Mouse (Mus musculus) midbrain, postnatal 0 days (tissue): ENCODE data around the gene Alpk1. TPM values are rescaled to one million over a fixed set of nuclear protein-coding genes. Genes with fewer than 3 reads are reported as not detected.
A peak's percentile ranks its signal among the peaks of the same experiment; 100 is the strongest.

Experiments
- ATAC-seq: fragments of 200-750 bp; cut with Nextera tagmentation; 2 replicates; pipeline ENCODE4 v1.8.0; 2017; ENCODE audit warnings: moderate number of reproducible peaks, mild to moderate bottlenecking, moderate TSS enrichment, moderate library complexity; ENCODE audit not compliant: low FRiP score
- DNase-seq: peaks from one replicate; pipeline ENCODE4 v3.0.0-alpha.2; 2015; ENCODE audit warnings: low spot score
- H3K27ac ChIP-seq: fragments of 300-500 bp; sonication (generic); 2 replicates; pipeline ENCODE4 v1.5.1; 2014; ENCODE audit warnings: low read depth, mild to moderate bottlenecking, low read length, mixed read lengths
- H3K27me3 ChIP-seq: fragments of 300-500 bp; sonication (generic); 2 replicates; pipeline ENCODE4 v1.6.1; 2014; ENCODE audit warnings: low read length, control low read depth, mixed read lengths; ENCODE audit not compliant: insufficient read depth
- H3K36me3 ChIP-seq: fragments of 300-500 bp; sonication (generic); 2 replicates; pipeline ENCODE4 v1.6.1; 2014; ENCODE audit warnings: low read length, control low read depth, mixed read lengths; ENCODE audit not compliant: insufficient read depth
- H3K4me1 ChIP-seq: fragments of 300-500 bp; sonication (generic); 2 replicates; pipeline ENCODE4 v1.6.1; 2014; ENCODE audit warnings: mild to moderate bottlenecking, control low read depth, antibody characterized with exemption, low read length, mixed read lengths; ENCODE audit not compliant: insufficient read depth
- H3K4me2 ChIP-seq: fragments of 300-500 bp; sonication (generic); 2 replicates; pipeline ENCODE4 v1.6.1; 2014; ENCODE audit warnings: low read depth, mild to moderate bottlenecking, low read length, mixed read lengths; ENCODE audit not compliant: poor library complexity, severe bottlenecking
- H3K4me3 ChIP-seq: fragments of 300-500 bp; sonication (generic); 2 replicates; pipeline ENCODE4 v1.5.1; 2014; ENCODE audit warnings: low read depth, mild to moderate bottlenecking, low read length, moderate library complexity
- H3K9ac ChIP-seq: fragments of 300-500 bp; sonication (generic); replicated peaks from 2 replicates; pipeline ENCODE4 v1.6.1; 2014; ENCODE audit warnings: mild to moderate bottlenecking, low read length, moderate library complexity, mixed read lengths; ENCODE audit not compliant: poor library complexity, severe bottlenecking
- H3K9me3 ChIP-seq: fragments of 300-500 bp; sonication (generic); 2 replicates; pipeline ENCODE4 v1.6.1; 2016; ENCODE audit warnings: low read length, control low read depth
- CTCF ChIP-seq: IDR thresholded peaks from 2 replicates; pipeline ENCODE4 v1.5.1; 2016; ENCODE audit warnings: antibody characterized with exemption, mild to moderate bottlenecking
- WGBS: fragments of 180-500 bp; shearing (Covaris S2); extraction: QIAGEN DNeasy Blood & Tissue Kit; methylation state at CpG from one replicate; pipeline ENCODE4 v1.1.7; 2014; 5-methylcytosine and 5-hydroxymethylcytosine counted together
- polyA plus RNA-seq: library from polyadenylated mRNA; unstranded; fragments of >200 nt; fragmentation: Nextera tagmentation; extraction: Ambion mirVana; gene quantifications from 2 replicates; pipeline ENCODE4 v1.2.1, GENCODE M21; 2015
- total RNA-seq: library from RNA; depleted of rRNA; stranded (reverse); fragments of >200 nt; gene quantifications from 2 replicates; pipeline ENCODE4 v1.2.3, GENCODE M21; 2014

Gene Alpk1
- total and polyA plus RNA-seq, 2 experiments from 2014 or later = 0.25 to 0.60 TPM

DNA sequence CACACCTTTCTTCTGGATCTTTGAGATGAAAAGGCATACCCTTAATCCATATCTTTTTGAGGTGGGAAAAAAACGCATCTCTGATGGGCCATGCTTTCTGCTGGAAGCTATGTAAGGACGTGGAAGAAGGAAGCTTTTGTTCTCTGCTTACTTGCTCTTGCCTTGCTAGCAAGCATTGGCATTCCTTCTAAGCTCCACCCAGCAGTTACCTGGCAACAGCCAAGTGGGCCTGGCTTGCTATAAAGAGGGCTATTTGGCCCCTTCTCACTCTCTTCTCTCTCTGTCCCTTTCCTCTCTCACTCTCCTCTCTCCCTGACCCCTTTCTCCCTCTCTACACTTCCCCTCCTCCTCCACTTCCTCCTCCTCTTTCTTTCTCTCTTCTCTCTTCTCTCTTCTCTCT lies 63.6 kb downstream of the Alpk1 start:
- Histone ChIP-seq H3K4me1 (no peaks in the 10 kb centered on the region), H3K4me2 (no peak overlapping the region), H3K27me3 (no peaks in the 10 kb centered on the region), H3K9ac (no peak overlapping the region), H3K4me3 (no peak overlapping the region), H3K36me3 (no peaks in the 10 kb centered on the region), H3K27ac (no peak overlapping the region), H3K9me3 (no peaks in the 10 kb centered on the region)
- no peak for TF ChIP-seq CTCF
- DNase-seq (no peak), ATAC-seq (no peak)
- 22% methylated on average over 2 of the region's 2 CpGs for WGBS

DNA sequence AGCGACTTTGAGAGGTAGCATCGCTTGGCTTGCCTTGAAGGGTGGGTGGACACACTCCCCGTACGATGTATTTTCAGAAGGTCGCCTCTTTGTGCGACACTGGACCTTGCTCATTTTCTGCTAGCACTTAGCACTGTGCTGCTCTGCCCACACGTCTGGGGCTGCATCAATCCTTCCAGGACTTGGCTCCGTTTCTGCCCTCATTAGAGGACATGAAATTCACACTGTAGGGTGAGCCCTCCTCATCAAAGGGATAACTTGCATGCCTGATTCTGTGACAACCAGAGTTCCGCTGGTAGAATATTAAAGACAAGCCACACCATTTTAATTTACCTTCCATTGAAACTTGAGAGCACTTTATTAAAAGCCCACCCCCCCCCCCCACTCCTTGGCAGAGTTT lies 67.2 kb downstream of the Alpk1 start:
- Histone ChIP-seq H3K27me3 (no peaks in the 10 kb centered on the region), H3K36me3 (no peaks in the 10 kb centered on the region), H3K27ac (no peak overlapping the region), H3K4me1 (no peaks in the 10 kb centered on the region), H3K4me2 (no peak overlapping the region), H3K9ac (no peak overlapping the region), H3K4me3 (no peak overlapping the region), H3K9me3 (no peaks in the 10 kb centered on the region)
- 57% methylated on average over 9 of the region's 9 CpGs for WGBS
- DNase-seq = no peak
- ATAC-seq = no peak
- TF ChIP-seq CTCF = no peak

DNA sequence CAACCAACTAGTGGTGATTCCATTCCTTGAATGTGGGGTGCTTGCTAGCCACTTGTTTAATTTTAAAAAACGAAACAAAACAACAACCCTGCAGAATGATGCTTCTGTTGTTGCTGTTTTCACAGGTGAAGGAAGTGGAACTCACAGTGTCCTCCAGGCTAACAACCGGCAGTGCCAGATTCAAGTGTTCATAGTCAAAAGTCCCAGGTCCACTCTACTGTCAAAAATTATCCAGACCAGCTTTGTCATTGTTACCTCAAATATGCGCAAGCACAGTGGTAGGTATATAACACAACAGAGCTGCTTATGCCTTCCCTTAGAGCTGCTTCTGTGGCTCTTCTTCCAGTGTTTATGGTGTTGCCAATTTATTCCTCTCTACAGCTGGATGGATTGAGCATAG lies 68.8 kb downstream of the Alpk1 start:
- H3K27ac ChIP-seq = no peak overlapping the region
- no peak for TF ChIP-seq CTCF
- no peaks in the 10 kb centered on the region for H3K36me3 ChIP-seq
- no peaks in the 10 kb centered on the region for H3K4me1 ChIP-seq
- H3K27me3 ChIP-seq = no peaks in the 10 kb centered on the region
- DNase-seq (no peak), ATAC-seq (no peak)
- no peak overlapping the region for H3K9ac ChIP-seq
- H3K4me3 ChIP-seq = no peak overlapping the region
- H3K9me3 ChIP-seq = no peaks in the 10 kb centered on the region
- H3K4me2 ChIP-seq = no peak overlapping the region
- WGBS = 84% methylated on average over 3 of the region's 3 CpGs

DNA sequence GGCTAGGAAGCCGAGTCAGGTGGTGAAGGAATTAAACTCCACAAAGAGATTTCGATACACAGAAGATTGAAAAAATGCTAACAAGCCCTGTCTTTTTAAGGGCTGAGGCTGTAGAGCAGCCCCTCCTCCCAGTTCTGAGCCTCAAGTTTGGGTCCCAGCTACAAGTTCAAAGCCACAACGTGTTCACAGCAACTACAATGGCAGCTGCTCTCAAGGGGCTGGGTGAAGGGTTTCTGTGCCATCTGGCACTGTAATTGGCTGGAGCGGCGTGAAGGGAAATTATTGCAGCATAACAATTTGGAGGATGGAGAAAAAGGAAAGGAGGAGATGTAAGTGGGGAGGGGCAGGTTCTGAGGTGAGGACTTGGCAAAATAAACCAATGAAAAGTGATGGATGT lies 73.2 kb downstream of the Alpk1 start:
- Histone ChIP-seq H3K4me1 (peaks cover 5% of the 10 kb centered on the region; the same call in 1 of the 2 replicates), H3K4me2 (no peak overlapping the region), H3K9ac (no peak overlapping the region), H3K9me3 (no peaks in the 10 kb centered on the region), H3K27ac (no peak overlapping the region), H3K4me3 (no peak overlapping the region), H3K36me3 (no peaks in the 10 kb centered on the region), H3K27me3 (no peaks in the 10 kb centered on the region)
- no peak for TF ChIP-seq CTCF
- 27% methylated on average over 5 of the region's 5 CpGs for WGBS
- ATAC-seq (no peak), DNase-seq (no peak)

DNA sequence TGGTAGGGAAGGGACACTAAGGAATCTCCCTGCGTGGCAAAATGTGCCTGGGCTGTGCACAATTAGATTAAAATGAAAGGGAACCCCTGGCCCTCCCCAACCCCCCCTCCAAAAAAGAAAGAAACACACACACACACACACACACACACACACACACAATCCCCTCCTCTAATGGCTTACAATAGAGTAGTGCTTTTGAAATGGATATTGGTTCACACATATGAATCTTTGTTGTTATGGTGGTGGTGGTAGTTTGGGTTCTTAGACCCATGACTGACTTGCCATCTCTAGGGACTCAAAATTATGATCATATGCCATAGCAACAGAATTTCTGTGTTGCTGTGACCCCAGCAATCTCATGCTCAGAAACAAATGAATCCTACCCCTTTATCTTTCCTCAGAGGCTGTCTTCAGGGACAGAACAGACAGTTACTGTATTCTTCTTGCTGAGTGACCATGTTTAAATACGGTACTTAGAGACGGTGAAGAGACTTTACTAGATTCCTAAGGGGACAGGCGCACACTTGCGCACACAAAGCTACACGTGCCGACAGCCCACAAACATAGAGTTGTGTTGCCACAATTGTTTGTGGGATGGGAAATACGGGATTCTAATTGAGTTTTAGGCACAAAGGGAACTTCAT lies 73.8 kb downstream of the Alpk1 start:
- Histone ChIP-seq H3K9ac (no peak overlapping the region), H3K4me2 (peak overlapping the region; percentile 54), H3K9me3 (no peaks in the 10 kb centered on the region), H3K27me3 (no peaks in the 10 kb centered on the region), H3K27ac (0 out of 2 replicates have a peak overlapping the region, but pooled peaks have one; percentile 26), H3K36me3 (no peaks in the 10 kb centered on the region), H3K4me1 (peaks cover 5% of the 10 kb centered on the region; the same call in 1 of the 2 replicates), H3K4me3 (peak overlapping the region; percentile 29; the same call in 1 of the 2 replicates)
- no peak for TF ChIP-seq CTCF
- ATAC-seq (no peak), DNase-seq (no peak)
- WGBS = 33% methylated on average over 8 of the region's 8 CpGs

DNA sequence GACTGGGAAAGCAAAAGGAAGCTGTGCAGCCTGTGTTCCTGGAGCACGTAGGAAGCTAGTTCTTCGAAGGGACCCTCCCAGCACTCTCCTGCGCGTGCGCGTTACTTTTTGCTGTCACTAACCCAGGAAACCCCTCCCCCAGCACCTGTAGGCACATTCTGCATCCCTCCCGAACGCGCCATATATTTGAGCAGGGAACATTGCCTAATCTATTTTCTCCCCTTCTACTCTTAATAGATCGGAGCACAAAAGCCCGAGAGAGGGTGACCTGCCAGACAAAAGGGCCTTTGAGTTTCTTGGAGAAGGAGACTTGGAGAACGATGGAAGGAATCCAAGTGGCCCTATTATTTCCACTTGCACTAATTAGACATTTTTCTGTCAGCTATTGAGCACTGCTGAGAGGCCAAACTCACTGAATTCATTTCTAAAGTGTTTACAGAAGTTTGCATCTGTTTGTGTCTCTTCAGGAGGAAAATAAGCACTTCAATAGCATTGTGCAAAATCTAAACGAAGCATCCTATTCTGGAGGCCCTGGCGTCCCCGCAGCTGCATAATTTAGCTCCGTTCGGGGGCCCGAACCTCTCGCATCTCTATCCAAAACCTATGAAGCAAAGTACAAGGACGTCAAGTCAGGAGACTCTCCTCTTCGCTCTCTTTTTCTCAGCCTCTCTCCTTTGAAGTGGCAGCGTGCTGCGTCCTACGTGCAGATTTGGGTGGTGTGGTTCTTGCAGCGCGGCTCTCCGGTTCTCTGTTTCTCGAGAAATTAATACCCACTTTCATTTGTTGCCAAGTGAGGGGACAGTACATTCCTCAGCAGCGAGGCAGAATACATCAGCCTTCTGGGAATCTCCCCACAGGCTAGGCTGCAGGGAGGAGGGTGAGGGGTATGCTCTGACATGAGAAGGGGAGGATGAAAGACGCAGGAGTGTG lies 74.5 kb downstream of the Alpk1 start:
- Histone ChIP-seq H3K27ac (0 out of 2 replicates have a peak overlapping the region, but pooled peaks have one; percentile 26), H3K9me3 (no peaks in the 10 kb centered on the region), H3K4me1 (peaks cover 5% of the 10 kb centered on the region; the same call in 1 of the 2 replicates), H3K4me2 (peak overlapping the region; percentile 54), H3K27me3 (no peaks in the 10 kb centered on the region), H3K9ac (0 out of 2 replicates have a peak overlapping the region, but pooled peaks have one; percentile 29), H3K36me3 (no peaks in the 10 kb centered on the region), H3K4me3 (peak overlapping the region; percentile 29)
- WGBS = 3% methylated on average over 30 of the region's 30 CpGs
- ATAC-seq = peak; percentile 73
- peak; percentile 79 for DNase-seq
- no peak for TF ChIP-seq CTCF
